Mouse (Mus musculus): ENCODE data around the gene Tspan12.

- TF ChIP-seq CEBPB (IDR thresholded peaks at IDR 0.05; ENCODE audit: low read depth), result no peak
- no peak for TF ChIP-seq CTCF (IDR thresholded peaks at IDR 0.05; ENCODE audit: control insufficient read depth, insufficient read depth, insufficient read length)
- TF ChIP-seq USF1 (IDR thresholded peaks at IDR 0.05; ENCODE audit: low read depth), result no peak
- TF ChIP-seq MYOD1 (IDR thresholded peaks at IDR 0.05; ENCODE audit: control insufficient read depth, insufficient read length, low read depth), result no peak
- TF ChIP-seq MYOG (IDR thresholded peaks at IDR 0.05; ENCODE audit: control insufficient read depth, extremely low read depth, insufficient read length), result no peak
- TF ChIP-seq MAX (IDR thresholded peaks at IDR 0.05), result no peak
- no peak for TF ChIP-seq FOSL1 (IDR thresholded peaks at IDR 0.05; ENCODE audit: insufficient read depth, low read length, poor library complexity, severe bottlenecking)
Observed at GRCm38 (mm10) chr6:21879496-21879895, 27.2 kb upstream of the Tspan12 start.

Measured in C2C12 (cell line).